Mouse (Mus musculus): ENCODE results near the gene Gm11938.
"Not testable (repeated sequence)": the region's sequence is repeated elsewhere in the genome, so short reads cannot be mapped to it uniquely, and the experiment has no call there.

The Gm11938 gene

DNA sequence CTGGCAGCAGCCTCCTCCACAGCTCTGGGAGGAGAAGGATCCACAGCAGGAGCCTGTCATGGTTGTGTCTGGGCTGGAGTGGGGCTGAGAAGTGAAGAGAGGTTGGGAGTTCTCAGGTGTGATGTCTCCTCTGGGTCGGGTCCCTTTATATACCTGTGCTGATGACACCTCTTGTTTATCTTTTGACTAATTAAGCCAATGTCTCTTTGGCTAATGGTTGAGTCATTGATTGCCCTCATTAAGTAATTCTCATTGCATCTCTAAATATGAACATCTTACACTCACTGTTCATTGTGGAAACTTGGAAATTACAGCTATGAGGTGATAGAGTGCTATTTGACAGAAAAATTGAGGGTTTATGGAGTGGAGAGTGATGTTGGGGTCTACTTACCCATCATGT is at the start of gene Gm11938:
TSS of gene Gm11938 (minus strand) at position 101 of the 400 bp plus-strand sequence.
- not testable (repeated sequence) for DNase-seq (ENCODE audit: low read depth)

DNA sequence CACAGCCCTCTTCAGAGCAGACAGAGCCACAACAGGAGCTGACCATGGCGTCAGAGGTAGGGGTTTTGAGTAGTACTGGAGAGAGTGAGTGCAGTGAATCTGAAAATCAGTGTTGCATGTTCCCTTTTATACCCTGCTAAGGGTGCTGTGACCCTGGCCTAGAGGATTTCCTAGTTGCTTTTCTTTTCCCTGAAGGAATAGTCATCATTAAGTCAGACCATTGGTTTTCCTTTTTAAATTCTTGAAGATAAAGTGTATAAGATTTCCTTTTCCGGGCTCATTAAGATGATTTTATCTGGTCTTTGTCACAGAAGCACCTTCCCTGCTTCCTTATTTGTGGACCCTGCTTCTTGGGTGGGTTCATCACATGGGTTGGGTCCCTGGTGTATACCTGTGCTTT is 47.0 kb upstream of the Gm11938 start, which contains the start of gene Gm11555:
TSS of gene Gm11555 (minus strand) at position 101 of the 400 bp plus-strand sequence.
- no peak for DNase-seq (ENCODE audit: low read depth)

DNA sequence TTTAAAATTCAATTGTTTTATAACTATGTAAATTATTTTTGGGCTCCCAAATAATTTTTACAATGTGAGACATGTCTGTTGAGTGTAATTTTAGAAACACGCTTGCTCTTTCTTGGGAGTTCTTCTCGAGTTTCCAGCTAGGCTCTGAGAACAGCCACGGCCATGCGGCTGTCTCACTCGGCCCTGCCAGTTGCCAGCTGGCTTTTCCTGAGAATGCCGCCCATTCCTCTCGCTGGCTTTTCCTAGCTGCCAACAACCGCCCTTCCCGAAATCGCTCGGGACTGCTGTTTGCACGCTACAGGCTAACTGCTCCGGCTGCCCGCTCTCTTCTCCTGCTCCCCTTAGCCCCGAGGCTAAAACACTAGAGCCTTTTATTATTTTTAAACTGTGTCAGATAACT is 43.3 kb upstream of the Gm11938 start:
- DNase-seq (ENCODE audit: low read depth) = no peak

DNA sequence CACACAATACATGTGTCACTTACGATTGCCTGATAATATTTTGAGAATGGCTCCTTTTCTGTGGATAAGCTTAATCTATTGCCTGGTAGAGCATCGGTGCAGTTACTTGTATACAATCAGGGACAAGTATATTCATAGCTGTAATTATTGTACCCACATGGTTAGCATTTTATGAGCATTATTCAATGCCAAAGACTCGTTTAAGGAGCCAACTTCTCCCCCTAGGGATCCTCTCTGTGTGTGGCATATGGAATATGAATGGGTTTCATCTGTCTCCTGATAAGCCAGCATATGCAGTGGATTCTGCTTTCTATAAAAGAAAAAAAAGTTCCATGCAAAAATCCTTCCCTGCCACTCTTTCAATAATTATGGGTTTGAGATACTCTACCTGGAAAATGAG is 41.2 kb upstream of the Gm11938 start:
- no peak for DNase-seq (ENCODE audit: low read depth)

DNA sequence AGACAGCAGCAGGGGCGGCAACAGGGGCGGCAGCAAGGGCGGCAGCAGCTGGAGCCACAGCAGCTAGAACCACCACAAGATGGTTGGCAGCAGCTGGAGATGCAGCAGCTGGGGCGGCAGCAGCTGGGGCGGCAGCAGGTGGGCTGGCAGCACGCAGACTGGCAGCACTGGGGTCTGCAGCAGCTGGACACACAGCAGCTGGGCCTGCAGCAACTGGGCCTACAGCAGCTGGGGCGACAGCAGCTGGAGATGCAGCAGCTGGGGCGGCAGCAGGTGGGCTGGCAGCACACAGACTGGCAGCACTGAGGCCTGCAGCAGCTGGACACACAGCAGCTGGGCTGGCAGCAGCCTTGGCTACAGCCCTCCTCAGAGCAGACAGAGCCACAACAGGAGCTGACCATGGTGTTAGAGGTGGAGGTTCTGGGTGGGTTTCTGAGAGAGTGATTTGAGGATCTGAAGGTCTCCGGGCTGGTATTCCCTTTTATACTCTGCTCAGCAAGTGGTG is 40.6 kb upstream of the Gm11938 start, which contains the start of gene Krtap4-7:
TSS of gene Krtap4-7 (minus strand) at position 455 of the 505 bp plus-strand sequence.
- not testable (repeated sequence) for DNase-seq (ENCODE audit: low read depth)

DNA sequence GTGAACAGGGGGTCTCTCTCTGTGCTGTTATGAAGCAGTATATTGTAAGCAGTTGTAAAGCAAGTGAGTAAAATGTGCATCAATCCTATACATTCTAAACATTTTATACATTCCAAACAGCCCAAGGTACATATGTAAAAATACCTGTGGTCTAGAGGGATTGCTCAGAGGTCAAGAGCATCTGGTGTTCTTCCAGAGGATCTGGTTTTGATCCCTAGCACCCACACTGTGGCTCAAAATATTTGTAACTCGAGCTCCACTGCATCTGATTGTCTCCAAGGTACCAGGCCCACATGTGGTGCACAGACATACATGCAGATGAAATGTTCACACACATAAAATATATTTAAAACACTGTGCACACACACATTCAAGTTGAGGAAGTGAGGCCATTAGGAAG is 37.8 kb upstream of the Gm11938 start:
- DNase-seq (ENCODE audit: low read depth) = no peak

DNA sequence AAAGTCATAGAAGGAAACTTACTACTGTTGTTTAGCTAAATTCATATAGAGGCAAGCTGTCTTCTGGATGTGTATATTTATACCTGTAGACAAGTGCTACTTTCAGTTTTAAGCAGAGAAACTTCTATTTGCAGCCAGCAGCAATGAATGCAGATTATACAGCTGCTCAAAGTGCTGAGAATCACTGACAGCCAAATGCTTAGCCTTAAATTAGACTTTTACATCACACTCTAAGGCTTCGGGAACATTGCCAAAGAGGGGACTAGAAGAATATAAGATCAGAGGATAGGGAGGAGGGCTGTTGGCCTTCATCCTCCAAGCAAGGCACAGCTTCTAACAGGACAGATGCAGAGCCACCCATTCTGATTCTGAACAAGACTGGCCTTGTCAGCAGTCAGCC is 34.0 kb upstream of the Gm11938 start:
- no peak for DNase-seq (ENCODE audit: low read depth)

DNA sequence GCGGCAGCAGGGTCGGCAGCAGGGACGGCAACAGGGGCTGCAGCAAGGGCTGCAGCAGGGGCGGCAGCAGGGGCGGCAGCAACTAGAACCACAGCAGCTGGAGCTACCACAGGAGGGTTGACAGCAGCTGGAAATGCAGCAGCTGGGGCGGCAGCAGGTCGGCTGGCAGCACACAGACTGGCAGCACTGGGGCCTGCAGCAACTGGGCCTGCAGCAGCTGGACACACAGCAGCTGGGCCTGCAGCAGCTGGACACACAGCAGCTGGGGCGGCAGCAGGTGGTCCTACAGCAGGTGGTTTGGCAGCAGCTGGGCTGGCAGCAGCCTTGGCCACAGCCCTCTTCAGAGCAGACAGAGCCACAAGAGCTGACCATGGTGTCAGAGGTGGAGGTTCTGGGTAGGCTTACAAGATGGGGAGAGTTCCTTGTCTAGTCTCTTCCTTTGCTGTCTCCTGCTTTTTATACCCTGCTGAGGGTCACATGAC is 31.6 kb upstream of the Gm11938 start, which contains the start of gene Krtap4-2:
TSS of gene Krtap4-2 (minus strand) at position 432 of the 482 bp plus-strand sequence.
- no peak for DNase-seq (ENCODE audit: low read depth)

DNA sequence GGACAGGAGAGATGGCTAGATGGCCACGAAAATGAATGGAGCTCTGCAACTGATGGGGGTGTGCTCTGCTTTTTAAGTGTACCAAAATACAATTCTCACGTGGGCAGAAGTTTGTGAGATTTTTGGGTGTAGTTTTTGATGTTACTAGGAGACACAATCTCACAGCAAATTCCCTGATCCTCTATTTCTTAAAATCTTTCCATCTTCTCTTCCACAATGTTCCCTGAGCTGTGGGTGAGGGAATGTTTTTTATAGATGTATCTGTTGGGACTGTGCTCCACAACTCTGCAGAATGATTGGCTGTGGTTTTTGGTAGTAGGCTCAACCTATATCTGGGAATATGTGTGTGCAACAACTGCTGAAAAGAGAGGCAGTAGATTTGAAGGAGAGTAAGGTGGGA is 30.2 kb upstream of the Gm11938 start:
- no peak for DNase-seq (ENCODE audit: low read depth)

DNA sequence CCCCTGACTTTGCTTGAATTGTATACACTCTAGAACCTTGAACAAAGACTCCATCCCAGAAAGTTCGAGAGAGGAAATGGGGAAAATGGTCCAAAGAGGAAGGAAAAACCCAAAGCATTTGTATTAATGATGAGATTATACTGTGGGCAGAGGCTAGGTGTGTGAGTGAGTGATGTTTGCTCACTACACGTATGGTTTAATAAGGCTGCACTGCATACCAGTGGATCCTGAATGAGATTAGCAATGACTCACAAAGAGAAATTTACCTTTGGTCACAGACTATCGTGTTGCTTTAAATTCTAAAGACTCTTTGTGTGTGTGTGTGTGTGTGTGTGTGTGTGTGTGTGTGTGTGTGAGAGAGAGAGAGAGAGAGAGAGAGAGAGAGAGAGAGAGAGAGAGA is 27.8 kb upstream of the Gm11938 start:
- no peak for DNase-seq (ENCODE audit: low read depth)

DNA sequence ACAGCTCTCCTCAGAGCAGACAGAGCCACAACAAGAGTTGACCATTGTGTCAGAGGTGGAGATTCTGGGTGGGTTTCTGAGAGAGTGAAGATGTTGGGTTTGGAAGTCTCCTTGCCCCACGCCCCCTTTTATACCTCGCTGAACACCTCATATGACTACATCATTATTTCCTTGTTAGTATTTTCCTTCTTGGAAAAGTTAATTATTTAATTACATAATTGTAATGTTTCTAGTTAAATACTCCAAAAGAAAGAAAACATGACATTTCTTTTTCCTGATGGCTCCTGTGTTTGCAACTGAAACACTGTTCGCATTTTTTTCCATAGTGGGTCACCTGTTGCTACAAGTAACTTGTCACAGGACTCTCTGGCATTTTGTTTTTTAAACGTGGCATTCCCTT is 25.0 kb upstream of the Gm11938 start, which contains the start of gene Krtap4-1:
TSS of gene Krtap4-1 (minus strand) at position 101 of the 400 bp plus-strand sequence.
- DNase-seq (ENCODE audit: low read depth) = no peak

DNA sequence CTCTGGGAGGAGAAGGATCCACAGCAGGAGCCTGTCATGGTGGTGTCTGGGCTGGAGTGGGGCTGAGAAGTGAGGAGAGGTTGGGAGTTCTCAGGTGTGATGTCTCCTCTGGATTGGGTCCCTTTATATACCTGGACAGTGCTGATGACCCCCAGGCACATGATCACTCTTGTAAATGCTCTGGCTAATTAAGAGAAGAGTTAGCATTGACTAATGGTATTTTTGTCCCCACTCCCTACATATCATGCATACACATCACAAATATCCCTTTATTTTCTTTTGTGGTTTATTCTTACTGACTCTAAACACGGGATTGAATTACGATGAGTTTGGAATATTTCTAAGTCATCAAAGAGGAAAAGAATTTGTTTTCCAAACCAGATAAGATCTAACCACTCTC is 17.2 kb upstream of the Gm11938 start, which contains the start of gene Gm11562:
TSS of gene Gm11562 (minus strand) at position 101 of the 400 bp plus-strand sequence.
- no peak for DNase-seq (ENCODE audit: low read depth)

DNA sequence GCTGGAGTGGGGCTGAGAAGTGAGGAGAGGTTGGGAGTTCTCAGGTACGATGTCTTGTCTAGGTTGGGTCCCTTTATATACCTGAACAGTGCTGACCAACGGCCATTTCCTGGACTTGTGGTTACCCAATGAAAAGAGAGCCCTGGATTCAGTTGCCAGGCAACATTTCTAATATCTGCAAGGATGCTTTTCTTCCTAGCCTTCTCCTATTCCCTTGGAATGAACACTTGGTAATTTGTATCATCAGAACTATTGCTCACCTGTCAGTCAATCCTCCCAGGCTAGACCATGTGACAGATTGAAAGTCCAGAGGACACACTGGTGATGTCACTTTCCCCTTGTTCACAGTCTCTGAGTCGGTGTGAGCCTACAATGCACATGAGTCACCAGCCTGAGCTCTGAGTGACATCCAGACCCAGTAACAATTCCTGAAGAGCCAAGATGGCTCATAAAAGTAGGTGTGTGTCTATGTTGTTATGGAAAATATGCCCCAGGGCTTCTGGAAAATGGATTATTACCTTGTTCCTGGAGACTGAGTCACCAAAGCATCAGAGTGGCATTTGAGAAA is 11.8 kb upstream of the Gm11938 start, which contains the start of gene Krtap2-4:
TSS of gene Krtap2-4 (minus strand) at position 51 of the 568 bp plus-strand sequence.
- DNase-seq (ENCODE audit: low read depth) = no peak

DNA sequence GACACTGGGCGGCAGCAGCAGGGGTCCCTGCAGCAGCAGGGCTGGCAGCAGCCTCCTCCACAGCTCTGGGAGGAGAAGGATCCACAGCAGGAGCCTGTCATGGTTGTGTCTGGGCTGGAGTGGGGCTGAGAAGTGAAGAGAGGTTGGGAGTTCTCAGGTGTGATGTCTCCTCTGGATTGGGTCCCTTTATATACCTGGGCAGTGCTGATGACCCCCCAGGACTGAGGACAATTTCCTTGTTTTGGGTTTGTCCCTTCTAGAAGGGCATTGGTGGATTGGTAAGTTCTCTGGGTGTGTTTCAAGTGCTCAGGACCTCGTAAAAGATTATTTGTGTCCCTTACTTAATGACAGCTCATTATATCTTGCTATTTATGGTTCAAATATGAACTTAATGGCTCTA is 7.0 kb upstream of the Gm11938 start, which contains the start of gene Gm11937:
TSS of gene Gm11937 (minus strand) at position 101 of the 400 bp plus-strand sequence.
- not testable (repeated sequence) for DNase-seq (ENCODE audit: low read depth)

DNA sequence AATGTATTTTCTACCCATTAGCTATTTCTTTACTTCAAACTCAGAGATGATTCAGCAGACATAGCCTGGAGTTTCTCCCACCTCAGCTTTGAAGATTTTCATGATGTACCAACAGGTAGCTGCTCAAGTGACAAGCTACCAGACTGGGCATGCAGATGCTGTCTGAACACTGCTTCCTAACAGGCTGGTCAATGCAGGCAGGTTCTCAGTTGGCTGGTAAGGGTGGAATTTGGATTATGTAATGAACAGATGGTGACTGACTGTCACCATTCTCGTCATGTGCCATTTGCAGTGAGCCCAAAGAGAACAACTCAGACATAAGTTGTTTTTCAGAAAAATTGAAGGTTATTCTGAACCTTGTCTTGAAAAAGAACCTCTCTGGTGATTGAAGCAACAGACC is 6.0 kb upstream of the Gm11938 start:
- DNase-seq (ENCODE audit: low read depth) = no peak

DNA sequence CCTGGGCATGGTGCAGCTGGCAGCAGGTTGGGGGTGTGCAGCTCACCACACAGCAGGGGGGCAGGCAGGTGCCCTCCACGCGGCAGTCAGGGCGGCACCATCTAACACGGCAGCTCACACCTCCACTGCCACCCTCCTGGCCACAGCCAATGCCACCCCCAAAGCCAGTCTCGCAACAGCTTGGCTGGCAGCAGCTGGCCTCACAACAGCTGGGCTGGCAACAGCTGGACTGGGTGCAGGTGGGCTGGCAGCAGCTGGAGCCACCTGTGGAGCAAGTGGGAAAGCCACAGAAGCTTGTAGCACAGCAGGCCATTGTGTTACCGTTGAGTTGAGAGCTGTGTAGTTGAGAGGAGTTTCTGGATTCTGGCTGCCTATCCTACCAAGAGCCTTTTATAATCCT is 5.4 kb downstream of the Gm11938 start, which contains the start of gene Krtap9-3:
TSS of gene Krtap9-3 (minus strand) at position 364 of the 400 bp plus-strand sequence.
- not testable (repeated sequence) for DNase-seq (ENCODE audit: low read depth)

DNA sequence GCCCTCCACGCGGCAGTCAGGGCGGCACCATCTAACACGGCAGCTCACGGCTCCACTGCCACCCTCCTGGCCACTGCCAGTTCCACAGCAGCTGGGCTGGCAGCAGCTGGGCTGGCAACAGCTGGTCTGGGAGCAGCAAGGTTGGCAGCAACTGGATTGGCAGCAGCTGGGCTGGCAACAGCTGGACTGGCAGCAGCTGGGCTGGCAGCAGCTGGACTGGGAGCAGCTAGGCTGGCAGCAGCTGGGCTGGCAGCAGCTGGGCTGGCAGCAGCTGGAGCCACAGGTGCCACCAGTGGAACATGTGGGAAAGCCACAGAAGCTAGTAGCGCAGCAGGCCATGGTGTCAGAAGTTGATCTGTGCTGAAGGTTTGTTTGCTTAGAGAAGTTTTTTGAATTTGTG is 12.1 kb downstream of the Gm11938 start, which contains the start of gene Krtap1-3:
TSS of gene Krtap1-3 (minus strand) at position 359 of the 400 bp plus-strand sequence.
- no peak for DNase-seq (ENCODE audit: low read depth)

DNA sequence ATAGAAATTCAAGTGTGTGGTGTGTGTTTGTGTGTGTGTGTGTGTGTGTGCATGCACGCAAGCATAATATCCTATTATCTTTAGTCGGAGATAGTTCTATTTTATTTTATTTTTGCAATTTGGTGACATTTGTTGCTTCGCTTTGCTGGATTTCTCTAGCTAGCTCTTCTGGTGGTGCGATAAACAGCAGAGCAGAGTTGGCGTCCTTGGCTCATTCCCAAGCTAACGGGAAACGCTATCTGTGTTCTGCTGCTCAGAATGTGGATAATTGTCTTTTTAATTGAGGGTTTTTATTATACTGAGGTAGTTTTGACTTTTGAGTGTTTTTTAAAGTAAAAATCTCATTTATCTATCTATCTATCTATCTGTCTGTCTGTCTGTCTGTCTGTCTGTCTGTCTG is 18.0 kb downstream of the Gm11938 start:
- DNase-seq (ENCODE audit: low read depth) = no peak

DNA sequence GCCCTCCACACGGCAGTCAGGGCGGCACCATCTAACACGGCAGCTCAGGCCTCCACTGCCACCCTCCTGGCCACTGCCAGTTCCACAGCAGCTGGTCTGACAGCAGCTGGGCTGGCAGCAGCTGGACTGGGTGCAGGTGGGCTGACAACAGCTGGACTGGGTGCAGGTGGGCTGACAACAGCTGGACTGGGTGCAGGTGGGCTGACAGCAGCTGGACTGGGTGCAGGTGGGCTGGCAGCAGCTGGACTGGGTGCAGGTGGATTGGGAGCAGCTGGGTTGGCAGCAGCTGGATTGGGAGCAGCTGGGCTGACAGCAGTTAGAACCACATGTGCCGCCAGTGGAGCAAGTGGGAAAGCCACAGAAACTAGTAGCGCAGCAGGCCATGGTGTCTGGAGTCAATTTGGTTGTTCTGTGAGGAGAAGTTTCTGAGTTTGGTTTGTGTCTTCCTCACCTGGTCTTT is 19.8 kb downstream of the Gm11938 start, which contains the start of gene Krtap1-4:
TSS of gene Krtap1-4 (minus strand) at position 410 of the 460 bp plus-strand sequence.
- DNase-seq (ENCODE audit: low read depth) = no peak

DNA sequence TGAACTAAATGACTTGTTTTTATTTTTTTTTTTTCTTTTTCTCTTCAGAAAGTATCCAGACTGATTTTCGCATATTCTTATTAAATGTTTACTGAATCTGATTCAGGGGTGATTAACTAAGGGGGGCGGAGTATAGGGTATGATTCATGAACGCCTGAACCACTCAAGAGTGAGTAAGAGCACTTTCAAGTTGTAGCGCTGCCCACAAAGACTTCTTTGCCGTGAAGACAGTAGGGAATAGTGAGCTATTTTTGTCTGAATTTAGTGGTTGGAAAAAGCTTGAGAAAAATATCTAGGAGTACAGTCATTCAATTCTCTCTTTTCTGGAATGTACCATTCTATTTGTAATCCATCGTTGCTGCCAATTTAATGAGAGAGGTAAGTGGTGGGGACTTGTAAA is 21.5 kb downstream of the Gm11938 start:
- no peak for DNase-seq (ENCODE audit: low read depth)

DNA sequence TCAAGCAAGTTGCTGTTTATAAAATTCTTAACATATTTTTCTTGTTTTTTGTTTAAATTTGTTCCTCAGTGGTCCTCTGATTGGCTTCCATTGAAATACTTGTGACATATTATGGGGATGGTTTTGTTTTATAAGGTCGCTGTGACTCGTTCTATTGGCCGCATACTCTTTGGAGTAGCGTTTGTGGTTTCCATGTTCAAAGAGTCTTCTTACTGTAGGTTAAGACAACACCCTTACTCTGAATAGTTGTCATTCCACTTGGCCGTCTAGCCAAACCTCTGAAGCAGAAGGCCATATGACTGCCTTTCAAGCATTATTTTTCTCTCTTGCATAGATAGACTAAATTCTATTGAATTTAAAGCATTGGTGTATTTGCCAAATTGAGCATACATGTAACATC is 22.1 kb downstream of the Gm11938 start:
- DNase-seq (ENCODE audit: low read depth) = no peak

DNA sequence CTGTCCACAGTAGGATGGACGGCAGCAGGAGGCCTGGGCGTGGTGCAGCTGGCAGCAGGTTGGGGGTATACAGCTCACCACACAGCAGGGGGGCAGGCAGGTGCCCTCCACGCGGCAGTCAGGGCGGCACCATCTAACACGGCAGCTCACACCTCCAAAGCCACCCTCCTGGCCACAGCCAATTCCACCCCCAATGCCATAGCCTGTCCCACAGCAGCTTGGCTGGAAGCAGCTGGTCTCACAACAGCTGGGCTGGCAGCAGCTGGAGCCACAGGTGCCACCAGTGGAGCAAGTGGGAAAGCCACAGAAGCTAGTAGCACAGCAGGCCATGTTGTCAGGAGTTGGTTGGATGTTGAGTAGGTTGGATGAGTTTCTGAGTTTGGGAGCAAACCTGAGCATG is 22.5 kb downstream of the Gm11938 start, which contains the start of gene Krtap1-5:
TSS of gene Krtap1-5 (minus strand) at position 381 of the 400 bp plus-strand sequence.
- no peak for DNase-seq (ENCODE audit: low read depth)

DNA sequence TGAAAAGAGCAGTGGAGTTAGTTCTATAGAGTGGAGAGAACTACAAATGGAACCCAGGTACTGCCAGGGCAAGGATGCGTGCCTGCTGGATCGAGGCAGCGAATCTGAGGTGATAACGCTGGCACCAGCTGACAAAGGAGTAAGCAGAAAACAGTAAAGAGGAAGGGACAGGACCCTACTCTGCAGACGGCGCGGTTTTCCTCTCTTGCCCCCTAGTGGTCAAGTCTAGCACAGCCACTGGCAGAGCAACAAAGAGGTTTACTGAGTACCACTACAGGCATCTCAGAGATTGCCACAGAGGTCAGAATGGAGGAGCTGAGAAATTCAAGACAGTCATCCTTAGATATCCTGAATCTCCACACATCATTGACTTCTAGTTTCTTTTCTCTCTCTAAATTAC is 29.0 kb downstream of the Gm11938 start:
- peak; percentile 42 for DNase-seq (ENCODE audit: low read depth)

All from c-Kit-positive CD71-negative TER-119-negative erythroid progenitor cells, embryonic 14.5 days (primary cell).